Mouse (Mus musculus) heart, postnatal 10 days (tissue): ENCODE results near the gene Pla2g4d. TPM values are rescaled to one million over a fixed set of nuclear protein-coding genes. Genes with fewer than 3 reads are reported as not detected.
"Not testable (repeated sequence)": the region's sequence is repeated elsewhere in the genome, so short reads cannot be mapped to it uniquely, and the experiment has no call there.

Experiments used
- DNase-seq, 2 experiments: peaks; one replicate each; pipeline ENCODE4 v3.0.0; 2021
- intact Hi-C: fragments of 180-260 bp; cut with DNase I; formaldehyde crosslinking; loops from one replicate; pipeline ENCODE4 v1.15.1; 2025
- total RNA-seq, 2 experiments: library from RNA; stranded (reverse); gene quantifications; 2 replicates each; pipeline ENCODE4 v1.2.3; 2021

The Pla2g4d gene
- total RNA-seq, 2 experiments from 2014 or later = not detected

DNA sequence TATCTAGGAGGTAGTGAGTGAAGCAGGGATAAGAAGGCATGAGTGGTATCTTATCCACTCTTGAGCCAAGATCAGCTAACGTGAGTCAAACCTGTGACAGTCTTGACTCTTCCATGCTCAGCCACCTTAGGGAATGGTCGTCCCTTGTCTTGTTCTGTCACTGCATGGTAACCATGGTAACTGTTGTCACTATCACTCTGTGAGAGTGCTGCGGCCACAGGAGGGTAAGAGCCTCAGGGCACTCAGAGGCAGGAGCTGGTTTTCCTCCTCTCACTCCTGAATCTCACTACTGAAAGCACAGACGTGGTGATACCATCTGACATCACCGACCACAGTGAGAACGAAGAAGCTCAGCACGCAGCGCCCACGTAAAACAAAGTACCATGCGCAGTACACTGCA, 24.1 kb downstream of the Pla2g4d start:
- no peak for DNase-seq
- intact Hi-C loops = loop anchor here (5.0 kb wide), 1 partner anchor 78 kb away; no protein-coding TSS in a partner anchor

DNA sequence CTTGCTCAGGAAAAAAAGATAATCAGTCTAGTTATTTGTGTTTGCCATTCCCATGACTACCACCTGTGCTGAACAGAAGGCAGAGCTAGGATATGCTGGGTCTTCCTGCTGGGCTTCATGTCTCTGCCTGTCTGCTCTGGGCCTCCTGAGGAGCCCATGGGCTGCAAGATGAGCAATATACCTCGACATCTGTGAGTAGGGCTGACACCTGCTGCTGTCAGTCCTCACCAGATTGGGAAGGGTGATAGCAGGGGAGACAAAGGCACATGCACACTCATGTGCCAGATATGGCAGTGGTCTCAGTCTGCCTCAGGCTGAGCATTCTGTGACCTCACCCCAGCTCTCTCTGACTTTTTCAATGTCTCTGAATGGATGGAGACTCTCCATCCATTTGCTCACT, 26.1 kb downstream of the Pla2g4d start:
- DNase-seq = no peak
- intact Hi-C loops = loop anchor here (2.0 kb wide), 1 partner anchor 188 kb away; no protein-coding TSS in a partner anchor

GRCm38 (mm10) chr2:120261346-120261745, 27.7 kb downstream of the Pla2g4d start:
- DNase-seq = no peak
- intact Hi-C loops = no loop called here

DNA sequence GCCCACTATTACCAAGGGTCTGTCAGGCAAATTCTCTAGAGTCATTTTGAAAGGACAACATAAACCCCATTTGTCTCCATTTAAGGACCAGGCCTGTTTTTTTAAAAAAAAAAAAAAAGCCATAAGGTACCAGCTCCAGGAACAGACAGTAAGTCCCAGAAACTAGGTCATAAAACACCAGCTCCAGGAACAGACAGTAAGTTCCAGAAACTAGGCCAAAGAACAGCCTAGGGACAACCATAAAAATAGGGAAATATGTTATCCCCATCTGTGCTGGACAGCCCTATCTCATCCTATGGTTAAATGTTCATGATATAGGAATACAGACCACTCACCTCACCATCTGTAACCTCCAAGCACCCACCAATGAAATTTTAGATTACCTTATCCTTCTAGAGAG, 32.7 kb downstream of the Pla2g4d start:
- DNase-seq = no peak
- intact Hi-C loops = no loop called here

DNA sequence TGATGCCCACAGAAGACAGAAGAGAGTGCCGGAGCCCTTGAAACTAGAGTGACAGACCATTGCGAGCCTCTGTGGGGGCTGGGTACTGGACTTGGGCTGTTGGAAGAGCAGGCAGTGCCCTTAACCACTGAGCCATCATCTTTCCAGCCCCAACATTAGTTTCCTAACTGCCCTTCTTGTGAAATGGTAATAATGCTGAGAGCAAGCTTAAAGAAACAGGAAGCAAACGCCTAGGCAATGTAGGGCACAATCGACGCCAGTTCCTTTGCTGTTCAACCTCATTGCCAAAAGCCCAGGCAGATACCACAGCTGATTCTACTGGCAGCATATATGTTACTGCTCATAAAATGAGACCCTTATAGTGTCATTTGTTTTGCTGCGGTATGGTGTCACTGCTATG, 36.4 kb downstream of the Pla2g4d start:
- intact Hi-C loops = no loop called here
- no peak for DNase-seq

- peak in 1 of 2 experiments; percentile 13 for DNase-seq
- intact Hi-C loops = loop anchor here (5.0 kb wide), 1 partner anchor 63 kb away; no protein-coding TSS in a partner anchor
Measured at GRCm38 (mm10) chr2:120245421-120246016, 43.5 kb downstream of the Pla2g4d start.

GRCm38 (mm10) chr2:120244679-120245420, 44.1 kb downstream of the Pla2g4d start, which contains the start of gene Pla2g4e:
Gene Pla2g4e (minus strand): TSS chr2:120245335.
- intact Hi-C loops = loop anchor here (5.0 kb wide), 2 partner anchors 43 to 63 kb away; no protein-coding TSS in a partner anchor

GRCm38 (mm10) chr2:120243995-120244394, 45.0 kb downstream of the Pla2g4d start:
- intact Hi-C loops = loop anchor here (5.0 kb wide), 1 partner anchor 42 kb away; no protein-coding TSS in a partner anchor
- no peak for DNase-seq

More at GRCm38 (mm10) chr2:120244679-120245420, 44.1 kb downstream of the Pla2g4d start, which contains the start of gene Pla2g4e:
- DNase-seq = peak; percentile 37 to 55

GRCm38 (mm10) chr2:120242791-120243467, 46.1 kb downstream of the Pla2g4d start:
- DNase-seq = no peak
- intact Hi-C loops = loop anchor here (5.0 kb wide), 1 partner anchor 41 kb away; no protein-coding TSS in a partner anchor

DNA sequence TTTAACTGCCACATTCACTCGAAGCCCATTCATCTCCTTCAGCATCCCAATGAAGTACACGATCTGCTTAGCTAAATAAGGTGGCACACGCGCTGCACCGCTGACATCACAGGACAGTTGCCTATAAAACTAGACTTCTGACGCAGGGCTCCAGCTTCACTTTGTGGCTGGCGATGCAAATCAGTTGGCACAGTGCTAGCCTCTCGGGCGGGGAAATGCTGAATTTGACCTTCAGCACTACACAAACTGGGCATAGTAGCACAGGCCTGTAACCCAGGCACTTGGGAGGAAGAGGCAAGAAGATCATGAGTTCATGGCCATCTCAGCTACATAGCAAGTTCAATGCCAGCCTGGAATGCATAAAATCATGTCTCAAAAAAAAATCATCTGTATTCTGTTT, 50.3 kb downstream of the Pla2g4d start:
- intact Hi-C loops = loop anchor here (1.0 kb wide), 1 partner anchor 16 kb away; no protein-coding TSS in a partner anchor
- not testable (repeated sequence) for DNase-seq

- no peak for DNase-seq
- intact Hi-C loops = loop anchor here (1.0 kb wide), 1 partner anchor 17 kb away; no protein-coding TSS in a partner anchor
Measured at GRCm38 (mm10) chr2:120237784-120238183, 51.2 kb downstream of the Pla2g4d start.

DNA sequence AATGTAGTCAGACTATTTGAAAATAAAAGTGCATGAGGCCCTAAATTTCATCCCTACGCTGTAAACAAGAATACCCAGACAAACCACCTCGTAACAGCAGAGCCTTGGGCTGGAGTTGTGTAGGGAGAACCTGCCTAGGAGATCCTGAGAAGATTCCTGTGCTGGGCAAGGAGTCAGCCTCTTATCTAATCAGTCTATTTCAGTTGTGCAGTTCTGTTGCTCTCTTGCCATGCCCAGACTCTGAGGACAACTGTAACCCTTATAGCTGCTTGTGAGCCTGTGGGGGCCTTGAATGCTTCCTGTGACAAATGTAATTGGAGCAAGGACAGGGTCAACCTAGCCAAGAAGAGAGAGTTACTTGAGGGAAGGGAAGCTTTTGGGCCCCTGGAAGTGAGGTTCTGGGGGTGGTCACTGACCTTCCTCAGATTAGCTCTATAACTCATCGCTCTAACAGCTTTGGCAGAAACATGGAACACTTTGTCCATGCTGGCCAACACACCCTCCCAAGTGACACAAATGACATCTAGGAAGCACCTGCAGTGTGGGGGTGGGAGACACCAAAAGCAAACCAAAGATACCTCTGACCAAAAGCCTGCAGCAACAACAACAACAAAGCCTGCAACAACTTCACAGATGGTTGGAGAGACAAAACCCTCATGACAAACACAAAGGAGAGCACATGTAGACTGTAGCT, 52.9 kb downstream of the Pla2g4d start:
- intact Hi-C loops = no loop called here
- DNase-seq = no peak

GRCm38 (mm10) chr2:120235381-120235780, 53.6 kb downstream of the Pla2g4d start:
- intact Hi-C loops = no loop called here
- DNase-seq = no peak

GRCm38 (mm10) chr2:120231642-120232041, 57.4 kb downstream of the Pla2g4d start:
- intact Hi-C loops = no loop called here
- no peak for DNase-seq

Other genes with a start within 250 kb of the Pla2g4d start
- 100 to 1,000 TPM; 514 to 538 TPM for gene Ehd4, start 134.6 kb downstream of the Pla2g4d start, total RNA-seq
- 1 to 10 TPM; 1.8 to 3.2 TPM for gene Pla2g4e, start 43.9 kb downstream of the Pla2g4d start, total RNA-seq
- gene Pla2g4f, start 25.0 kb upstream of the Pla2g4d start, total RNA-seq = not detected
- gene Vps39, start 63.9 kb upstream of the Pla2g4d start, total RNA-seq = 10 to 100 TPM; 30.6 to 35.1 TPM
- gene Ganc, start 114.7 kb upstream of the Pla2g4d start, total RNA-seq = 10 to 100 TPM; 20.6 to 22.0 TPM
- 10 to 100 TPM; 21.0 to 23.8 TPM for gene Tmem87a, start 114.9 kb upstream of the Pla2g4d start, total RNA-seq
- gene Capn3, start 166.8 kb upstream of the Pla2g4d start, total RNA-seq = 1 to 10 TPM in 1 of 2 experiments, under 1 TPM in 1; 0.84 to 1.1 TPM